Mouse (Mus musculus): ENCODE measurements around the gene 6430628N08Rik. TPM values are rescaled to one million over a fixed set of nuclear protein-coding genes. Genes with fewer than 3 reads are reported as not detected.
A peak's percentile ranks its signal among the peaks of the same experiment; 100 is the strongest.

6430628N08Rik gene
- polyA plus RNA-seq (2014; fragmentation: Nextera tagmentation; extraction: Ambion mirVana), result 0.33 TPM in 1 of 2 replicates, not detected in the other

GRCm38 (mm10) chr4:115890553-115890952 lies at the start of gene 6430628N08Rik:
Gene 6430628N08Rik (plus strand): TSS chr4:115890665.
- peaks cover 24% of the 10 kb centered on the region for H3K27me3 ChIP-seq (ENCODE audit: control insufficient read depth, insufficient read depth, low read length)

GRCm38 (mm10) chr4:115840842-115841241 lies 49.6 kb upstream of the 6430628N08Rik start:
- Histone ChIP-seq H3K4me1 (ENCODE audit: control insufficient read depth, insufficient read depth, low read length) (peaks cover 7% of the 10 kb centered on the region; the same call in 1 of the 2 replicates), H3K27me3 (ENCODE audit: control insufficient read depth, insufficient read depth, low read length) (no peaks in the 10 kb centered on the region), H3K4me3 (ENCODE audit: low read depth, low read length) (no peak overlapping the region), H3K9ac (ENCODE audit: low read length) (no peak overlapping the region), H3K36me3 (ENCODE audit: control insufficient read depth, insufficient read depth, low read length) (no peaks in the 10 kb centered on the region), H3K4me2 (no peak overlapping the region), H3K9me3 (ENCODE audit: control insufficient read depth, low read length) (no peaks in the 10 kb centered on the region), H3K27ac (ENCODE audit: low read depth, low read length) (no peak overlapping the region)
- no peak for DNase-seq (ENCODE audit: low spot score, missing footprints)
- no peak for ATAC-seq (ENCODE audit: low FRiP score)
- 94% methylated on average over 4 of the region's 4 CpGs for WGBS

More at GRCm38 (mm10) chr4:115890553-115890952, at the start of gene 6430628N08Rik:
- WGBS, result under 1% methylated on average over 31 of the region's 31 CpGs
- ATAC-seq (ENCODE audit: low FRiP score), result peak; percentile 53; the same call in 1 of the 2 replicates
- peak within 1 kb of the TSS; percentile 55 for H3K9ac ChIP-seq (ENCODE audit: low read length)
- H3K4me1 ChIP-seq (ENCODE audit: control insufficient read depth, insufficient read depth, low read length), result peaks cover 10% of the 10 kb centered on the region
- peak within 1 kb of the TSS; percentile 27 for H3K4me3 ChIP-seq (ENCODE audit: low read depth, low read length)
- DNase-seq (ENCODE audit: low spot score, missing footprints), result peak; percentile 92
- H3K27ac ChIP-seq (ENCODE audit: low read depth, low read length), result no peak within 1 kb of the TSS
- no peaks in the 10 kb centered on the region for H3K36me3 ChIP-seq (ENCODE audit: control insufficient read depth, insufficient read depth, low read length)
- H3K9me3 ChIP-seq (ENCODE audit: control insufficient read depth, low read length), result no peaks in the 10 kb centered on the region
- H3K4me2 ChIP-seq, result peak within 1 kb of the TSS; percentile 62

GRCm38 (mm10) chr4:115846656-115847055 lies 43.8 kb upstream of the 6430628N08Rik start:
- WGBS, result 69% methylated on average over 2 of the region's 2 CpGs
- H3K4me1 ChIP-seq (ENCODE audit: control insufficient read depth, insufficient read depth, low read length), result no peaks in the 10 kb centered on the region
- no peak overlapping the region for H3K4me3 ChIP-seq (ENCODE audit: low read depth, low read length)

GRCm38 (mm10) chr4:115847377-115847776 lies 43.1 kb upstream of the 6430628N08Rik start:
- DNase-seq (ENCODE audit: low spot score, missing footprints), result no peak
- 63% methylated on average over 5 of the region's 5 CpGs for WGBS
- no peak for ATAC-seq (ENCODE audit: low FRiP score)

More at GRCm38 (mm10) chr4:115846656-115847055, 43.8 kb upstream of the 6430628N08Rik start:
- Histone ChIP-seq H3K27ac (ENCODE audit: low read depth, low read length) (no peak overlapping the region), H3K4me2 (no peak overlapping the region), H3K27me3 (ENCODE audit: control insufficient read depth, insufficient read depth, low read length) (no peaks in the 10 kb centered on the region), H3K36me3 (ENCODE audit: control insufficient read depth, insufficient read depth, low read length) (peaks cover 2% of the 10 kb centered on the region; the same call in 1 of the 2 replicates), H3K9ac (ENCODE audit: low read length) (no peak overlapping the region), H3K9me3 (ENCODE audit: control insufficient read depth, low read length) (no peaks in the 10 kb centered on the region)
- no peak for DNase-seq (ENCODE audit: low spot score, missing footprints)
- ATAC-seq (ENCODE audit: low FRiP score), result no peak

GRCm38 (mm10) chr4:115848083-115848482 lies 42.4 kb upstream of the 6430628N08Rik start:
- WGBS, result 95% methylated on average over 1 of the region's 1 CpGs
- H3K36me3 ChIP-seq (ENCODE audit: control insufficient read depth, insufficient read depth, low read length), result peaks cover 2% of the 10 kb centered on the region; the same call in 1 of the 2 replicates
- DNase-seq (ENCODE audit: low spot score, missing footprints) (peak; percentile 6), ATAC-seq (ENCODE audit: low FRiP score) (no peak)
- no peaks in the 10 kb centered on the region for H3K9me3 ChIP-seq (ENCODE audit: control insufficient read depth, low read length)
- H3K4me2 ChIP-seq, result no peak overlapping the region
- H3K27ac ChIP-seq (ENCODE audit: low read depth, low read length), result no peak overlapping the region
- no peak overlapping the region for H3K4me3 ChIP-seq (ENCODE audit: low read depth, low read length)
- no peaks in the 10 kb centered on the region for H3K4me1 ChIP-seq (ENCODE audit: control insufficient read depth, insufficient read depth, low read length)
- H3K9ac ChIP-seq (ENCODE audit: low read length), result no peak overlapping the region
- H3K27me3 ChIP-seq (ENCODE audit: control insufficient read depth, insufficient read depth, low read length), result no peaks in the 10 kb centered on the region

More at GRCm38 (mm10) chr4:115847377-115847776, 43.1 kb upstream of the 6430628N08Rik start:
- H3K4me1 ChIP-seq (ENCODE audit: control insufficient read depth, insufficient read depth, low read length), result no peaks in the 10 kb centered on the region
- no peaks in the 10 kb centered on the region for H3K27me3 ChIP-seq (ENCODE audit: control insufficient read depth, insufficient read depth, low read length)
- no peak overlapping the region for H3K27ac ChIP-seq (ENCODE audit: low read depth, low read length)
- no peak overlapping the region for H3K4me2 ChIP-seq
- H3K9ac ChIP-seq (ENCODE audit: low read length), result no peak overlapping the region
- H3K9me3 ChIP-seq (ENCODE audit: control insufficient read depth, low read length), result no peaks in the 10 kb centered on the region
- H3K4me3 ChIP-seq (ENCODE audit: low read depth, low read length), result no peak overlapping the region
- peaks cover 2% of the 10 kb centered on the region; the same call in 1 of the 2 replicates for H3K36me3 ChIP-seq (ENCODE audit: control insufficient read depth, insufficient read depth, low read length)

GRCm38 (mm10) chr4:115848990-115849677 lies 41.3 kb upstream of the 6430628N08Rik start:
- Histone ChIP-seq H3K4me2 (no peak overlapping the region), H3K9me3 (ENCODE audit: control insufficient read depth, low read length) (no peaks in the 10 kb centered on the region), H3K36me3 (ENCODE audit: control insufficient read depth, insufficient read depth, low read length) (peaks cover 2% of the 10 kb centered on the region; the same call in 1 of the 2 replicates), H3K27me3 (ENCODE audit: control insufficient read depth, insufficient read depth, low read length) (no peaks in the 10 kb centered on the region), H3K27ac (ENCODE audit: low read depth, low read length) (no peak overlapping the region), H3K9ac (ENCODE audit: low read length) (no peak overlapping the region), H3K4me1 (ENCODE audit: control insufficient read depth, insufficient read depth, low read length) (no peaks in the 10 kb centered on the region), H3K4me3 (ENCODE audit: low read depth, low read length) (no peak overlapping the region)
- no peak for ATAC-seq (ENCODE audit: low FRiP score)
- WGBS, result 77% methylated on average over 8 of the region's 8 CpGs
- peak; percentile 47 for DNase-seq (ENCODE audit: low spot score, missing footprints)

- Histone ChIP-seq H3K36me3 (ENCODE audit: control insufficient read depth, insufficient read depth, low read length) (peaks cover 2% of the 10 kb centered on the region; the same call in 1 of the 2 replicates), H3K4me3 (ENCODE audit: low read depth, low read length) (no peak overlapping the region), H3K9me3 (ENCODE audit: control insufficient read depth, low read length) (no peaks in the 10 kb centered on the region), H3K4me1 (ENCODE audit: control insufficient read depth, insufficient read depth, low read length) (peaks cover under 1% of the 10 kb centered on the region; the same call in 1 of the 2 replicates), H3K27ac (ENCODE audit: low read depth, low read length) (no peak overlapping the region), H3K27me3 (ENCODE audit: control insufficient read depth, insufficient read depth, low read length) (no peaks in the 10 kb centered on the region), H3K9ac (ENCODE audit: low read length) (no peak overlapping the region), H3K4me2 (no peak overlapping the region)
- peak; percentile 37 for DNase-seq (ENCODE audit: low spot score, missing footprints)
- ATAC-seq (ENCODE audit: low FRiP score), result no peak
- WGBS, result 89% methylated on average over 2 of the region's 2 CpGs
Measured at GRCm38 (mm10) chr4:115850111-115850510, 40.4 kb upstream of the 6430628N08Rik start.

GRCm38 (mm10) chr4:115850631-115851030 lies 39.8 kb upstream of the 6430628N08Rik start:
- WGBS, result 72% methylated on average over 2 of the region's 2 CpGs
- Histone ChIP-seq H3K9me3 (ENCODE audit: control insufficient read depth, low read length) (no peaks in the 10 kb centered on the region), H3K27ac (ENCODE audit: low read depth, low read length) (no peak overlapping the region), H3K4me2 (no peak overlapping the region), H3K27me3 (ENCODE audit: control insufficient read depth, insufficient read depth, low read length) (no peaks in the 10 kb centered on the region), H3K4me1 (ENCODE audit: control insufficient read depth, insufficient read depth, low read length) (peaks cover 5% of the 10 kb centered on the region; the same call in 1 of the 2 replicates), H3K36me3 (ENCODE audit: control insufficient read depth, insufficient read depth, low read length) (peaks cover 2% of the 10 kb centered on the region; the same call in 1 of the 2 replicates), H3K4me3 (ENCODE audit: low read depth, low read length) (no peak overlapping the region), H3K9ac (ENCODE audit: low read length) (no peak overlapping the region)
- no peak for ATAC-seq (ENCODE audit: low FRiP score)
- no peak for DNase-seq (ENCODE audit: low spot score, missing footprints)

- no peak overlapping the region for H3K4me2 ChIP-seq
- H3K4me1 ChIP-seq (ENCODE audit: control insufficient read depth, insufficient read depth, low read length), result peaks cover 7% of the 10 kb centered on the region; the same call in 1 of the 2 replicates
- peaks cover 2% of the 10 kb centered on the region; the same call in 1 of the 2 replicates for H3K36me3 ChIP-seq (ENCODE audit: control insufficient read depth, insufficient read depth, low read length)
- H3K4me3 ChIP-seq (ENCODE audit: low read depth, low read length), result no peak overlapping the region
- 88% methylated on average over 6 of the region's 6 CpGs for WGBS
- no peak for ATAC-seq (ENCODE audit: low FRiP score)
- no peak overlapping the region for H3K9ac ChIP-seq (ENCODE audit: low read length)
- H3K27ac ChIP-seq (ENCODE audit: low read depth, low read length), result no peak overlapping the region
- DNase-seq (ENCODE audit: low spot score, missing footprints), result peak; percentile 64
- H3K27me3 ChIP-seq (ENCODE audit: control insufficient read depth, insufficient read depth, low read length), result no peaks in the 10 kb centered on the region
- H3K9me3 ChIP-seq (ENCODE audit: control insufficient read depth, low read length), result no peaks in the 10 kb centered on the region
Measured at GRCm38 (mm10) chr4:115851569-115851968, 38.9 kb upstream of the 6430628N08Rik start.

Data from midbrain, embryonic 11.5 days (tissue).